Mouse (Mus musculus) forebrain, embryonic 16.5 days (tissue): Measurements from ENCODE around the gene Slc25a31. TPM values are rescaled to one million over a fixed set of nuclear protein-coding genes. Genes with fewer than 3 reads are reported as not detected.

Experiments
- ATAC-seq: fragments of 200-750 bp; cut with Nextera tagmentation; 2 replicates; pipeline ENCODE4 v1.8.0; 2017; ENCODE audit warnings: mild to moderate bottlenecking, moderate library complexity
- H3K27ac ChIP-seq: fragments of 300-500 bp; sonication (generic); 2 replicates; pipeline ENCODE4 v1.5.1; 2014; ENCODE audit warnings: low read length, control low read depth
- H3K27me3 ChIP-seq: fragments of 300-500 bp; sonication (generic); replicated peaks from 2 replicates; pipeline ENCODE4 v1.6.1; 2014; ENCODE audit warnings: low read length; ENCODE audit not compliant: control insufficient read depth, insufficient read depth
- H3K36me3 ChIP-seq: fragments of 300-500 bp; sonication (generic); 2 replicates; pipeline ENCODE4 v1.6.1; 2014; ENCODE audit not compliant: control insufficient read depth, insufficient read depth
- H3K4me1 ChIP-seq: fragments of 300-500 bp; sonication (generic); replicated peaks from 2 replicates; pipeline ENCODE4 v1.6.1; 2014; ENCODE audit warnings: low read length; ENCODE audit not compliant: control insufficient read depth, insufficient read depth
- H3K4me2 ChIP-seq: fragments of 300-500 bp; sonication (generic); 2 replicates; pipeline ENCODE4 v1.6.1; 2014; ENCODE audit warnings: mild to moderate bottlenecking, low read length, control low read depth
- H3K4me3 ChIP-seq: fragments of 300-500 bp; sonication (generic); replicated peaks from 2 replicates; pipeline ENCODE4 v1.5.1; 2014; ENCODE audit warnings: mild to moderate bottlenecking, low read length, control low read depth
- H3K9ac ChIP-seq: fragments of 300-500 bp; sonication (generic); replicated peaks from 2 replicates; pipeline ENCODE4 v1.6.1; 2014; ENCODE audit warnings: low read depth, low read length, control low read depth
- H3K9me3 ChIP-seq: fragments of 300-500 bp; sonication (generic); 2 replicates; pipeline ENCODE4 v1.6.1; 2016; ENCODE audit warnings: low read length; ENCODE audit not compliant: control insufficient read depth
- WGBS: fragments of 180-500 bp; shearing (Covaris S2); extraction: QIAGEN DNeasy Blood & Tissue Kit; methylation state at CpG from one replicate; pipeline ENCODE4 v1.1.7; 2014; 5-methylcytosine and 5-hydroxymethylcytosine counted together
- polyA plus RNA-seq: library from polyadenylated mRNA; unstranded; fragments of >200 nt; fragmentation: Nextera tagmentation; extraction: Ambion mirVana; gene quantifications from 2 replicates; pipeline ENCODE4 v1.2.1, GENCODE M21; 2015

The Slc25a31 gene
- polyA plus RNA-seq, 1 experiment from 2014 or later = 0.13 TPM

DNA sequence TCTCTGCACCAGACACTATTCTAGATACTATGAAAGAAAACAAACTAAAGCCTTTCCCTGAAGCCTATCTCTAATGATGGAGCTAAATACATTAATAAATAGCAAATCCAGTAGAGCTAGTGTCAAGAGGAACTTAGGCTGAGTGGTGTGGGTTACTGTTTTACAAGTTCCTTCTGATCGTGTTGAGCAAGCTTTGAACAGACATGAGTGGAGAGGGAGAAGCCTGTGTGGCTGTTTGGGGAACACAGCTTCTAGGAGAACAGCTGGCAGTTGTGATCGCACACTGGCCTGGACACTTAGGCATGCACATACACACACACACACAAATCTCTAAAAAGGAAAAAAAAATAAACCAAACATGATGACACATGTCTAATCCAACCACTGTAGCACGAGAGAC lies 9.8 kb upstream of the Slc25a31 start:
- H3K4me3 ChIP-seq = no peak overlapping the region
- no peak overlapping the region for H3K9ac ChIP-seq
- no peak overlapping the region for H3K4me2 ChIP-seq
- no peaks in the 10 kb centered on the region for H3K9me3 ChIP-seq
- H3K4me1 ChIP-seq = no peaks in the 10 kb centered on the region
- WGBS = 92% methylated on average over 3 of the region's 3 CpGs
- no peaks in the 10 kb centered on the region for H3K27me3 ChIP-seq
- no peak overlapping the region for H3K27ac ChIP-seq
- no peaks in the 10 kb centered on the region for H3K36me3 ChIP-seq
- no peak for ATAC-seq

DNA sequence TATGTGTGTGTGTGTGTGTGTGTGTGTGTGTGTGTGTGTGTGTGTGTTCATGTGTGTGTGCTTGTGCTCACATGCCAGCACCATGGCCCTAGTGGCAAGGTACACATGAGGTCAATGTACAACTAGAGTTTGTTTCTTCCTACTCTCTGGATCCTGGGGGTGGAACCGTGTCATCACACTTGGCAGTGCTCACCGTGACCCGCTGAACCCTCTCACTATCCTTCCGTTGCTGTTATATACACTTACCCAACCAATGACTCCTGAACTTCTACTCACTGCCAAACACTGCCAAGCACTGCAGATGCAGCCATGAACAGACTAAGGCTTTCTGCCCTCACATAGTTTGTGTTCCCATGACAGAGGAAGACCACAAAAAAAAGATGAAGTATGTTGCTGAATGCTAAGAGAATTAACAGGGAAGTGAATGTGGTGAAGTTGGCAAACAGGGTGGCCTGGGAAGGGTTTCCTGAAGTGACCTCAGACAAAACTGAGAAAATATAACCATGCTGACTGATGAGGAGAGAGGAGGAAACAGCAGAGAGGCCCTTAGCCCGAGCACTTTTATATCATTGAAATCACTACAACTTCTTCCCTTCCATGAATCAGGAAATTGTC lies 3.7 kb upstream of the Slc25a31 start:
- Histone ChIP-seq H3K27ac (no peak overlapping the region), H3K4me1 (no peaks in the 10 kb centered on the region), H3K9ac (no peak overlapping the region), H3K9me3 (peaks cover 7% of the 10 kb centered on the region; the same call in 1 of the 2 replicates), H3K27me3 (no peaks in the 10 kb centered on the region), H3K4me3 (no peak overlapping the region), H3K4me2 (no peak overlapping the region), H3K36me3 (no peaks in the 10 kb centered on the region)
- WGBS = 90% methylated on average over 5 of the region's 5 CpGs
- ATAC-seq = no peak

DNA sequence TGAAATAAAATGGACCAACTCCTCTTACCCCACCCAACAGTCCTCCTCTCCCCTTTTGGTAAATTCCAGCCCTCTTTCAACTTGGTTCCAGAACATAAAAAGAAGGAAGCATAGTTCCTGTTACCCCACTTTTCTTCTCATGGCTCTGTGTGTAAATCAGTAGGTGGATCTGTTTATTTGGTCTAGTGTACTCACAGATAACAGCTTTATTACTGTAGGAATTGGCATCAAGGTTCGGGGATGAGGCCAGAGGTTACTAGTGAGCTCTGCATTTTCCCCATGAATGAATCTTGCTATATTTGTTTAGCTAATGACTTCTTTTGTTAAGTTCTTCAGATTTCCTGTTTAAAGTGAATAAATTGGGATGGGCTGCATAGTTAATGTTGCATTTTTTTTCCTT lies 7.4 kb downstream of the Slc25a31 start:
- H3K4me2 ChIP-seq = no peak overlapping the region
- H3K4me3 ChIP-seq = no peak overlapping the region
- H3K9ac ChIP-seq = no peak overlapping the region
- no peaks in the 10 kb centered on the region for H3K27me3 ChIP-seq
- no peaks in the 10 kb centered on the region for H3K4me1 ChIP-seq
- WGBS = 48% methylated on average over 1 of the region's 1 CpGs
- H3K36me3 ChIP-seq = no peaks in the 10 kb centered on the region
- no peak overlapping the region for H3K27ac ChIP-seq
- H3K9me3 ChIP-seq = no peaks in the 10 kb centered on the region
- no peak for ATAC-seq

DNA sequence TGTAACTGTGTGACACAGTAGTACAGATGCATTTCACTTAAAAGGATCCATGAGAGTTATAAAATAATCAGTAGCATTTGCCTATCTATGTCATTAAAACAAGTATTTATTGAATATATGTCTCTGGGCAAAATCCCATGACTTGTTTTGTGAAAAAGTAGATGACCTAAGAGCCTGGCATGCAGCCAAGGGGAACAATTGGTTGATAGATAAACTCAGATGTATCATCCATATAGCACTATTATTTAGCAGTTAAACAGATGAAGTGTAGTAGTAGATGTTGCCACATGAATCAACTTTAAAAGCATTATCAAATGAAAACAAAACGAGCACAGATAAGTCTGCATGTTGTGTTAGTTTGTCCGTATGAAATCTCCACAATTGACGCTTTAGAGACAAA lies 10.4 kb downstream of the Slc25a31 start:
- no peak for ATAC-seq
- Histone ChIP-seq H3K9ac (no peak overlapping the region), H3K36me3 (no peaks in the 10 kb centered on the region), H3K27me3 (no peaks in the 10 kb centered on the region), H3K27ac (no peak overlapping the region), H3K9me3 (no peaks in the 10 kb centered on the region), H3K4me2 (no peak overlapping the region), H3K4me1 (no peaks in the 10 kb centered on the region), H3K4me3 (no peak overlapping the region)
- WGBS = 90% methylated on average over 3 of the region's 3 CpGs

DNA sequence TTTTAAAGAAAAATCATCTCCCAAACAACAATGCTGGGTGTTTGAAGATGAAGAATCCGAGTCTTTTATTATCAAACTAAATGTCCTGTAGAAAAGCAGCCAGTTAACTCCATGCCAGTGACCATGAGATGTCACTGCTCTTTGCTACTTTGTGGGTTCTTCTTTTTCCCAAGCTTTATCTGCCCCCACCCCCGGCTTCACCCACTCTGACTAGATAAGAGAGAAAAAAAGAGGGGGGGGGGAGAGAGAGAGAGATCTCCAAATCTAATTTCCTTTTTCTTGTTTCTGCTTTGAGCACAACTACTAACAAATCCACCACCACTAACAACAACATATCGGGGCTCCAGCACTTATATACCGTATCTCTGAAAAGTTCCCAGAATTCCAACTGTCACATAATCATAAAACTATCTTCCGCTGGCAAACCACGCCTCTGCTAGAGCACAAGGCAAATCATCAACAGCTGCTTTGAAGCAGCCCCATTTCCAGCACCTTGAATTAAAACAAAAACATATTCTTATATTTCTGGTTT lies 29.8 kb downstream of the Slc25a31 start:
- Histone ChIP-seq H3K27me3 (no peaks in the 10 kb centered on the region), H3K4me2 (no peak overlapping the region), H3K36me3 (no peaks in the 10 kb centered on the region), H3K27ac (no peak overlapping the region), H3K4me3 (no peak overlapping the region), H3K4me1 (no peaks in the 10 kb centered on the region), H3K9me3 (no peaks in the 10 kb centered on the region), H3K9ac (no peak overlapping the region)
- WGBS = 94% methylated on average over 6 of the region's 6 CpGs
- ATAC-seq = no peak

DNA sequence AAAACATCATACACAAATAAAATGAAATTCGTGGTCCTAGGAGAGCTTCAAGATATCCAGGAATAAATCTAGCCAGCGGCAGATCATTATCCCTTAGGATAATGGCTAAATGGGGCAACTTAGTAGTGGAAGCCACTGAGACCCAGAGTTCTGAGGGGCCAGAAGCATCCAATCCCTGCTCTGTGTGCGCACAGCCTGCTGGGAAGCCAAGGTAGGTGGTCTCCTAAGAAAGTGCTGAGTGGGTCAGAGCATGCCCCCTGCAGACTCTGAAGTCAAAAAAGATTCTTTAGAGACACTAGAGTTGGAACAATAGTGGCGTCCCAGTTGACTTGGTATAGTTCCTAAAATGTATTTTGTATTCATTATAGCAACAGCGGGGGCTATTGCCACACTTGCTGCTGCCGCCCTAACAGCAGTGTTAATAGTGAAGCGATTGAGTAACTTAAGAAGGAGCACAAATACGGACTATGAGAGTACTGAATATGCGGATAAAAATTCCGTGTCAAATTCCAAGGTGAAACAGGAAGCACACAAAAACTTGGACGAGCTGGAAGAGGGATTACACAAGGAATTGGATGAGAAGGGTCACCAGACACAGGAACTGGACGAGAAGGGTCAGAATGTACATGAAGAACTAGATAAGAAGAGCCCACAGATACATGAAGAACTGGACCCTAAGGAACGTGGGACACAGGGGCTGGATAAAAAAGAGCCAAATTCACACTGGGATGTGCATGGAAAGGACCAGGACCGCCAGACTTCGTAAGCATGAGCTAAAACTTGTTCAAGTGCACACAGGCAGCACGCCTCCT lies 35.6 kb downstream of the Slc25a31 start, which contains the start of gene Hspa4l:
Hspa4l (plus strand) TSS at position 472 of the 812 bp plus-strand sequence.
- no peaks in the 10 kb centered on the region for H3K36me3 ChIP-seq
- no peaks in the 10 kb centered on the region for H3K27me3 ChIP-seq
- peak within 1 kb of the TSS; percentile 89 for H3K9ac ChIP-seq
- H3K4me1 ChIP-seq = peaks cover 8% of the 10 kb centered on the region
- WGBS = 12% methylated on average over 16 of the region's 16 CpGs
- peak within 1 kb of the TSS; percentile 88 for H3K4me3 ChIP-seq
- H3K9me3 ChIP-seq = no peaks in the 10 kb centered on the region
- H3K4me2 ChIP-seq = peak within 1 kb of the TSS; percentile 69
- no peak for ATAC-seq
- H3K27ac ChIP-seq = peak within 1 kb of the TSS; percentile 89

DNA sequence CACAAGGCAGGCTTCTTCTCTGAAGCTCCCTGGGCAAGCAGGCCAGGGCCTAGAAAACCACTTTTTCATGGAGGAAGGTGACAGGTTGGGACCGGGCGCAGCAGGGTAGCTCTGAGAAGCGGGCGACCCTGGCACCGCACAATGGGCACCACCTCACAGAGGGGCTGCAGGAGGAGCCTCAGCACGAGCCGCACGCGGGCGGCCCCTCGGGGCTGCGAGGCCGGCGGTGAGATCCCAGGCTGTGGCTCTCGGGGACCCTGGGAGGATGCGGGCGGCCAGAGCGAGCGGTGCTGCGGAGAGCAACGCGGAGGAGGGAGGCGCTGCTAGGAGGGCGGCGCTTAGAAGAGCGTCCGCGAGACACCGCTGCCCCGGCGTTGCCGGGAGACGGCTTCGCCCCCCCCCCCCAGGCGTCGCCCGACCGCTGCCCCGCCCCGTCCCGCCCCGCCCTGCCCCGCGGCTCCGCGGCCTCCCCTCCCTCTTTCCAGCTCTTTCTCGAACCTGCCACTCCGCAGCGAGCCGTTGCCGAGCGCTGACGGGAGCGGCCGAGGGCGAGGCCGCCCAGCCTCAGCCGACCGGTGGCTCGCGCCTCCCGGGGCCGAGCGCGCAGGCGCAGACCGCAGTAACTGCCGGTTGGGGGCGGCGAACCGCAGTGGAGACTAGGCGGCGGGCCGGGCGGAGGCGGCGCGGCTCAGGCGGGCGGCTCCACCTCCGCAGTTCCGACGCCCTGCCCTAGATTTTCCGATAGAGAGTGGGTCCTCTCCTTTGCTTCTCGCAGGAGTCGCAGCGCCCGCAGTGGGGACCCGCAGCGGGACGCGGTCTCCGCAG lies 36.4 kb downstream of the Slc25a31 start:
- Histone ChIP-seq H3K36me3 (no peaks in the 10 kb centered on the region), H3K9ac (peak overlapping the region; percentile 89), H3K4me3 (peak overlapping the region; percentile 88), H3K9me3 (no peaks in the 10 kb centered on the region), H3K4me1 (peaks cover 8% of the 10 kb centered on the region), H3K27ac (peak overlapping the region; percentile 89), H3K27me3 (no peaks in the 10 kb centered on the region), H3K4me2 (peak overlapping the region; percentile 69)
- ATAC-seq = peak; percentile 96
- under 1% methylated on average over 60 of the region's 93 CpGs for WGBS

DNA sequence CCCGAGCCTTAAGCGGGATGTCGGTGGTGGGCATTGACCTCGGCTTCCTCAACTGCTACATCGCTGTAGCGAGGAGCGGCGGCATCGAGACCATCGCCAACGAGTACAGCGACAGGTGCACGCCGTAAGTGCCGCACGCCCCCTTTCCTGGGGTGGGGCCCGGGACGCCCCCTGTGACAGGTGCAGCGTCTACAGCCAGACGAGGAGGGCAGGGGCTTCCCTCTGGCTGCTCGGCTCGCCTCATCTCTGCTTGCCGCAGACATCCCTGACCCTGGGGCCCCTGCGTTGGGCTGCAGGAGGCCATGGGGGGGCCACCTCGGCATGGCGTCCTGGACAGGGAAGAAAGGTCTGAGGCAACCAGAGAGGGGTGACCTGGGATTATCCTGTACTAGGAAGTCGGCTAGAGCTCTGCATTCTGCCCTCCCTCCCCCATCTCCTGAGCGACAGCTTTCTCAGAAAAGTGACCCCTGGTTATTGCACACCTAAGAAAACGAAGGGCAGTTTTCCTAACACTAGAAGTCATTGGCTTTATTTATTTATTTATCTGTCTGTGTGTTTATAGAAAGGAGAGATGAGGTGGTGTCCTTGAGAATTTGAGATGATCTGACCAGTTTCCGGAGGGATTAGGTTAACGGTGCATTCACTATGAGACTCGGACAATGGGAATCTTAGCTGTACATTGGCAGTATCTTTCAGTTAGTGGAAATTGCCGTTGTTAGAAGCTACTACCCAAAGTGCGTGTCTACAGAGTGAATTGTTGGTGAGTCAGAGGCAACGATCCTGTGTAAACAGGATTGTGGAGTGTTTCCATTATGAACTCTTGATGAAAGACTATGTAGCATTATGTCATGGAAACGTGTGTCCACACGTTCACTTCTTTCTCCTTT lies 37.2 kb downstream of the Slc25a31 start:
- Histone ChIP-seq H3K4me3 (peak overlapping the region; percentile 88), H3K9ac (peak overlapping the region; percentile 89), H3K4me1 (peaks cover 8% of the 10 kb centered on the region), H3K27me3 (no peaks in the 10 kb centered on the region), H3K9me3 (no peaks in the 10 kb centered on the region), H3K36me3 (no peaks in the 10 kb centered on the region), H3K27ac (peak overlapping the region; percentile 89), H3K4me2 (peak overlapping the region; percentile 69)
- ATAC-seq = no peak
- under 1% methylated on average over 37 of the region's 37 CpGs for WGBS
